Mouse (Mus musculus) heart, postnatal 10 days (tissue): ENCODE measurements around the gene Ddit4. TPM values are rescaled to one million over a fixed set of nuclear protein-coding genes. Genes with fewer than 3 reads are reported as not detected.

ENCODE experiments used
- DNase-seq, 2 experiments: peaks; one replicate each; pipeline ENCODE4 v3.0.0; 2021
- intact Hi-C: fragments of 180-260 bp; cut with DNase I; formaldehyde crosslinking; loops from one replicate; pipeline ENCODE4 v1.15.1; 2025
- total RNA-seq, 2 experiments: library from RNA; stranded (reverse); gene quantifications; 2 replicates each; pipeline ENCODE4 v1.2.3; 2021

Ddit4 gene
- total RNA-seq, 2 experiments from 2014 or later = 65.8 to 116 TPM

DNA sequence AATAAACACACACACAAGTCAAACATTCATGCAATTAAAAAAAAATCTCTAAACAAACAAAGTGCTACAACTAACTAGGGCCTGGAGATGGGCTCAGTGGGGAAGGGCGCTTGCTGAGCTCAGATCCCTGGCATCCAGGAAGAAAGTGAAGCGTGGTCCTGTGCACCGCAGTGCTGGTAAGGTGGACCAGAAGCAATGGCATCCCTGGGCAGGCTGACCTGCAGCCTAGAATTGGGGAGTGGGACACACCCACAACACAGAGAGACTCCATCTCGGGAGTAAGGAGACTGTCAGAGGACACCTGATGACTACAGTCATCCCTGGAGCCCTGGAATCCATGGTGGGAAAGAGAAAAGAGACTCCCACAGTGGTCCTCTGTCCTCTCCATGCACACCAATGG, 21.8 kb upstream of the Ddit4 start:
- DNase-seq = no peak
- intact Hi-C loops = loop anchor here (2.0 kb wide), 1 partner anchor 57 kb away; no protein-coding TSS in a partner anchor

DNA sequence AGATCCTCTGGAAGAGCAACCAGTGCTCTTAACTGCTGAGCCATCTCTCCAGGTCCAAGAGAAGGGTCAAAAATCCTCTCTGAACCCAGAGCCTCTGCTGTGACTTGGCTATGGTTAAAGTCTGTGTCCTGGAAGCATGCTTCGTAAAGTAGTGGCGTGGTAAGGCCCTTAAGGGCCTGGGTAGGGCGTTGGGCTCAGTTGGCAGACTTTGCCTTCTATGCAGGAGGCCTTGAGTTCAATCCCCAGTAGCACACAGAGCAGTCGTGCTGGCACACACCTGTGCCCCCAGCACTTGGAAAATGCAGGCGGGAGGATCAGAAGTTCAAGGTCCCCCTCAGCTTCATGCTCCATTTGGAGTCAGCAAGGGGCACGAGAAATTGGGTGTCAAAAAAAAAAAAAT, 21.4 kb upstream of the Ddit4 start:
- no peak for DNase-seq
- intact Hi-C loops = loop anchor here (2.0 kb wide), 1 partner anchor 56 kb away; no protein-coding TSS in a partner anchor

DNA sequence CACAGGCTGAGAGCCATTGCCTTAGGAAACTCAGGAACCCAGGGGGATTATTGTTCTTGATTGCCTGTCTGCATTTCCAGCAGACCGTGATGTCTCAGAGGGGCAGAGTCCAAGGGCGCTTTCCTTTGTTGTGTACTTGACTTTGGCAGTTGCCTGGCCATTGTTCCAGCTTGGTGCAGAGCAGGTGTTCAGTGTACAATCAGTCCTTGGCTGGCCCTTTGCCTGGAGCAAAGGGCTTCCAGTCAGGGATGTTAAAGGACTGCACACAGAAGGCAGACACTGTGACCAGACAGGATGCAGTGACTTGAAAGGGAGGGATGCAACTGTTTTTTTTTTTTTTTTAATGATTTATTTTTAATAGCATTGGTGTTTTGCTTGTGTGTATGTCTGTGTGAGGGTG, 20.9 kb upstream of the Ddit4 start:
- intact Hi-C loops = loop anchor here (2.0 kb wide), 1 partner anchor 56 kb away; no protein-coding TSS in a partner anchor
- peak; percentile 79 to 85 for DNase-seq

DNA sequence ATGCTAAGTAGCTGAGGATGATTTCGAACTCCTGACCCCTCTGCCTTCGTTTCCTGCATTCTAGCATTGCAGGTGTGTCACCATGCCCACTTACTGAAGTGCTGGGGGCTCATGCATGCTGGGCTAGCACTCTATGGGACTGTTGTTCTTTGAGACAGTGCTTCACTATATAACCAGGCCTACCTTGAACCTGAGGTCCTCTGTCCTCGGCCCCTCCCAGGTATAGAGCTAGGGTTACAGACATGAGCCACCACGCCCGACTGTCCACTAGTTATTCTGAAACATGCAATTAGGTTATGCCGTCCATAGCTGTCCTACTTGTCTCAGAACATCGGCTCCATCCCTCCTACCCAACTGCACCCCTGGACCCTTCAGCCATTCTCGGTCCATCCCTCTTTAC, 20.2 kb upstream of the Ddit4 start:
- intact Hi-C loops = loop anchor here (2.0 kb wide), 1 partner anchor 55 kb away; no protein-coding TSS in a partner anchor
- no peak for DNase-seq

DNA sequence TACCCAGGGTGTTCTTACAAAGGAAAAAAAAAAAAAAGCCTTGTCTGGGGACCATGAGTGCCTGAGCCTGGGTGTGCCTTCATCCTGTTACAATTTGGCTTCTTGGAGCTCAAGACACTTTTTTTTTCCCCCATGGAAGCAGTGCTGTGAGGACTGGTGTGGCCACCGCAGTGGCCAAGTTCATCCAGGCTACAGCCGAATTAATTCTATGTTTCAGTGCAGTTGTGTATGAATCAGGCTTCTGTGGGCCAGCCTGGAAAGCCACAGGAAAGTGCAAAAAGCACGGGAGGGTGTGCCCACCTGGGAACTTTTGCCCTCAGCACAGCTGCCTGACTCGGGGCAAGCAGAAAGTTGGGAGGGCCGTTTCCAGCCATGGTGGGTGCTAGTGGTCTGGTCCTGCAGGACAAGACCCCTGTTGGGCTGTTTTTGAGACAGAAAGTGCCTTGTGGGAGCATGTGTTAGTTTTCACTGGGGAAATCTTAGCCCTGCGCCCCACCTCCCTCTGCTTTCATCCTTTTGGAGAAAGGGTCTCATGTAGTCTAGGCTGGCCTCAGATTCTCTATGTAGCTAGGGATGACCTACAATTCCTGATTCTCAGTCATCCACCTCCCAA, 18.9 kb upstream of the Ddit4 start:
- intact Hi-C loops = no loop called here
- peak; percentile 53 to 57 for DNase-seq

DNA sequence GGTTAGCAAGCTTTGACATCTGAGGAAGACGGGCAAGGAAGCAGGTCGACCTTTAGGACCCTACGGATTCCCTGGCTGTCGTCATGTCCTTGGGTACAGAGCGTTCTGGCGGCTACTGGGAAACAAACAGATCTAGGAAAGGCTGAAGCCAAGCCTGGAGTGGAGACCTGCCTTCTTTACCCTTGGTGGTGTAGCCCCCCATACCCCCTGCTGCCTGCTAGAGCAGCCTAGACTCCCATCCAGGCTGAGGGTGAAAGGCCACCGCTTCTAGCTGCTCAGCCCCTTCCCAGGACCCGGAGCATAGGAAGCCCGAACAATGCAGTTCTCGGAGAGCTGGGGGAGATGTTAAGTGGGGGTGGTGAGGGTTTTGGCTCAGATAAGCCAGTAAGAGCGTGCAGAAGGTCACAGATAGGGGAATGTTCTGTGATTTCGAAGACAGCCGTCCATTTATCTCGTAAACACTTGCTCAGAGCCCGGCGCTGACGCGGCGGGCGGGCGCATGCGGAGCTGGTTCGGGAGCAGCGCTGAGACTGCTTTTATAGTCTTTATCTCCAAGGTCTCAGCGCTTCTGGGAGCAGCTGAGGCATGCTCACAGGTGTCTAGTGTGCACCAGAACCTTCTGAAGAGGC, 18.3 kb upstream of the Ddit4 start:
- intact Hi-C loops = loop anchor here (1.0 kb wide), 1 partner anchor 18 kb away; no protein-coding TSS in a partner anchor
- peak; percentile 88 to 90 for DNase-seq

DNA sequence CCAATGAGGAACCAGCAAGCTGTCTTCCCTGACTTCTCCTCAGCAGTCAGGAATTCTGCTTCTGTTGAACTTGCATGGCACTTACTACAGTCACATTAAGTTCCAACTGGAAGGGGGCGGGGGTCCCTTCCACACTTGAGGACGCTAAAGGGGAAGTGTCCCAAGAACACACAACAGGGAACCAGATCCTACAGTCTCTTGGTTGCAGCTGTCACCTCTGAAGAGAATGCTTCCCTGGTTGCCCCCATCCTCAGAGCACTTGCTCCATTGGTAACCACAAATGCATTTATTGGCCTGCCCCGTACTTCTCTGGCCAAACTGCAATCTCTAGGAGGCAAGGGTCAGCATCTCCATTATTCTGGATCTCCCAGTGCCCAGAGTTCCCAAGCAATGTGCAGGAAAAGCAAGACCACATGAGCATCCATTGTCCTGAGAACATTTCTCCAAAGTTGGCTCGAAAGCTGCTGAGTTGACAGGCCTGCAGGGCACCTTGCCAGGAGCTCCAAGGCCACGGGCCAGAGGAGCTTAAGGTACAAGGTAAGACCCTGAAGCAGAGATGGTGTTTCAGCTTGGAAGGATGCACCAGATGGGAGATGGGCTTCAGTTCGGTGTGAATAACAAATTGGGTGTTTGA, 15.8 kb upstream of the Ddit4 start:
- intact Hi-C loops = no loop called here

DNA sequence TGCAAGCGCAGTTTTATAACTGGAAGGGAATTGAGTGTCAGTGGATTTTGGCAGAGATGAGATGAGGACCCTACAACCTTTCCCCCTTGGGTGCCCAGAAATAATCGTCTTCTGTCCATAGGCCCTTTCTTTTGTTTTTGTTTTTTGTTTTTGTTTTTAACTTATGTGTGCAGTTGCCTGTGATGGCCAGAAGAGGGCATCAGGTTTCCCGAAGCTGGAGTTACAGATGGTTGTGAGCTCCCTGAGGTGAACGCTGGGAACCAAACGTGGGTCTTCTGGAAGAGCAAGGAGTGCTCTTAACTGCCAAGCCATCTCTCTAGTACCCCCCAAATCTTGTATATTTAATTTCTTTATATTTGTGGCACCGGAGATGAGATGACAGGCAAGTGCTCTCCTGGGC, 15.1 kb upstream of the Ddit4 start:
- no peak for DNase-seq
- intact Hi-C loops = no loop called here

More for the DNA sequence above, 15.8 kb upstream of the Ddit4 start:
- peak; percentile 77 to 78 for DNase-seq

DNA sequence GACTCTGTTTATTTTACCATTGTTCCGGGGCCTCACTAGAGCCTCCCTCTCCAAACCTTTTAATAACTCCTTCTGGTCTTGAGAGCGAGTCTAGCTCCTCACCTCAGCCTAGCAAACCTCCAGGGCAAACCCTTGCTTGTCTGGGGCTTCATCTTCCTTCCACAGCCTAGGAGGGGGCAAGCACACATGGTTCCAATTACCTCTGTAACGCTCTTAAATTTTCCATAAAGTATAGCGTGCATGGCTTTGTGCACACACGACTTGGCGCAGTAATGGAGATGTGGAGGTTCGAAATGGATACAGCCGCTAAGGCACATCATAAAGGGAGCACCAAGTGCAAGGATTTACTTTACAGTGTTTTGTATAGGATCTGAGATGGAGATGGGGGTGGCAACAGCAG, 14.2 kb upstream of the Ddit4 start:
- intact Hi-C loops = no loop called here
- DNase-seq = no peak

DNA sequence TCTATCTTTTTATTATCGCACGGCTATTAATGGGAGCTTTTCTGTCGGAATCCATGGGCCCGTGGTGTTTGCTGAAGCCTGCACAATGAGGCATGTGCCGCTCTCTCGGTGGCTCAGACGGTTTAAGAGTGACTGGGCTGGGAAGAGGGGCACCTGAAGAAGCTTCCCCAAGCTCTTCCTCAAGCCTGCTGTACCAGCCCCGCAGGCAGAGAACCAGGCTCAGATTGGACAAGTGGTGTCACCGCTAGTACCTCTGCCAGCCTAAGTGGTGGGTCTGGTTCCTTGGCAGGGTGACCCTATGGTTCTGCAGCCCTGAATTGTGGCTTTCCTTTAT, 13.7 kb upstream of the Ddit4 start:
- DNase-seq = no peak
- intact Hi-C loops = no loop called here

DNA sequence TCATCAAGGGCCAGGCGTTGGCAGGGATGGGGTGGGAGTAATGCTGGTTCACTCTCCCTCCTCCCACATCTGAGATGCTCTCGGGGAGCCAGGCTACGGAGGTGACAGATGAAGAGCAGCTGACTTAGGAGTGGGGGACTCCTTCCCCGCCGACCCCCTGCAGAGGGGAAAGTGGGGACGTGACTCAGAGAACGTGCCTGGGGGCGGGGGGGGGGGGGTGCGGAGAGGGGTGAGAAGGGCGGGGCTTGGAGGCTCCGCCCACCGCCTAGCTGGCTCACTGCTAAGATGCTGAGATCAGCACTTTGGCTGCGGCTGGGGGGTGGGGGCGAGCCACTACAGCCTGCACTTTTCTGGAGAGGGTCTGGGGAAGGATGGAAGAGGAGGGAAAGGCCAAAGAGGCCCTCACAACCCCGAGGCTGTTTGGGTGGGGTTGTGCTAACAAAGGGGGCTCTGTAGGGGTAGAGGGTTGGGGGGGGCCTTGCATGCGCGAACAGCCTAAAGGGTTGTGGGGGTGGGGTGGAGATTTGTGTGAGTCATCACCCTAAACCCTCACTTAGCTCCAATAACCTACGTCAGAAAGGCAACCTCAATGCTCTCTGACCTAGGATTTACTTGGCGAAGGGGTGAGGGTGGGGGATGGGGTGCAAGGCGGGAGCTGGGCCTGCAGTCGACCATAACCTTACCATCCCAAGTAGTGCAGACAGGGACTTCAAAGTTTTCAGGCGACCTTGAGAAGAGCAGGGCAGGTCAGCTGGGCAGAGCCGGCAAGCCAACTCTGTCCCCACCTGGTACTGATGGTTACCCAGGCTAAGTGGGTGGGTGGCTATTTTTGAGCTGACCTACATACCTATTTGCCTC, 13.1 kb upstream of the Ddit4 start:
- intact Hi-C loops = no loop called here
- DNase-seq = peak; percentile 69 to 76

DNA sequence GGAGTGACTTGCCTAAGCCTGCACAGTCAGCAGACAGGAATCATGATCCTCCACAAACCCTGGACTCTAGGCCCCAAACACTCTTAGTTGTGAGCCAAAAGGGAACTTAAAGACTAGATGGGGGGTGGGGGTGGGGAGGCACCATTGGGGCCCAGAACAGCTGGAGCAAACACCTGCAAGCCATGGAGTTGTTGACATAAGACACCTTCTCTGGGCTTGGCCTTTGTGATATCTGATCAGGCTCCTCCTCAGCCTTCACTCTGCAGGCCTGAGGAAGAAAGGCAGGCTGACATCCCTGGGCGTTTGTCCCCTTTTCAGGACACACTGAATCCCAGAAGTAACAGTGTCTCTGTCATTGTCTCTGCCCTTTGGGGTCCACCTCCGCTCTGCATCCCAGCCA, 12.0 kb upstream of the Ddit4 start:
- intact Hi-C loops = no loop called here
- DNase-seq = no peak

DNA sequence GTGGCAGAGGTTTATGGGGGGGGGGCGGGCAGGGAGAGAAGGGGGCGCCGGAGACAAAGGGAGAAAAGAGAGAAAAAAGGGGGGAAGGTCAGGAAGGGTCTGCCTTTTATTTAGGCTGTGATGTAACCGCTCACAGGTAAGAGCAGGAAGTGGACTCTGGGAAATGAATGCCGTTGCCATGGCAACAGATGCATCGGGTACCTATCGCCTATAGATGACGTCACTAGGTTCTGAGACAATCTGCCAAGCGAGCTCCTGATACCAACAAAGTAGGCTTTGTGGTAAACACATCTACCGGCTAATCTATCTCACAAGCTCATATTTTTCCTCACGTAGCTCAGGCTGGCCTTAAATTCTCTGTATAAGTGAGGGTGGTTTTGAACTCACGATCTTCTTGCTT, 7.9 kb upstream of the Ddit4 start:
- intact Hi-C loops = no loop called here
- no peak for DNase-seq

DNA sequence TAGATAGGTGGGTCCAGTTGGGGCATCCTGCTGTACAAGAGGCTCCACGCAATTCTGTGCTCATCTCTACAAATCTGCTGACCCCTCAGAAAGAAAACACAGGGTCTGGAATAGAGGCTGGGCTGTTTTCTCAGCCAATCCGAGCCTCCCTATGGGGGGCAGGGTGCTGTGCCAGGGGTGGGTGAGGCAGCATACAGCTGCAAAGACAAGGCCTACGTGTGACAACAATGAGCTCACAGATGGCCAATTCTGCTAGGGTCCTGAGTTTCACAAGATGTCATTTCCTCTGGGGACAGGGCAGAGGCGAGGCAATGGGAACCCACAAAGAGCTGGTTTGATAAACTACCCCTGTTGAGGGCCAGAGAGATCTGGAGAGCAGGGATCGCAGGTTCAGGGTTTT, 6.8 kb upstream of the Ddit4 start:
- intact Hi-C loops = no loop called here
- DNase-seq = peak in 1 of 2 experiments; percentile 27

DNA sequence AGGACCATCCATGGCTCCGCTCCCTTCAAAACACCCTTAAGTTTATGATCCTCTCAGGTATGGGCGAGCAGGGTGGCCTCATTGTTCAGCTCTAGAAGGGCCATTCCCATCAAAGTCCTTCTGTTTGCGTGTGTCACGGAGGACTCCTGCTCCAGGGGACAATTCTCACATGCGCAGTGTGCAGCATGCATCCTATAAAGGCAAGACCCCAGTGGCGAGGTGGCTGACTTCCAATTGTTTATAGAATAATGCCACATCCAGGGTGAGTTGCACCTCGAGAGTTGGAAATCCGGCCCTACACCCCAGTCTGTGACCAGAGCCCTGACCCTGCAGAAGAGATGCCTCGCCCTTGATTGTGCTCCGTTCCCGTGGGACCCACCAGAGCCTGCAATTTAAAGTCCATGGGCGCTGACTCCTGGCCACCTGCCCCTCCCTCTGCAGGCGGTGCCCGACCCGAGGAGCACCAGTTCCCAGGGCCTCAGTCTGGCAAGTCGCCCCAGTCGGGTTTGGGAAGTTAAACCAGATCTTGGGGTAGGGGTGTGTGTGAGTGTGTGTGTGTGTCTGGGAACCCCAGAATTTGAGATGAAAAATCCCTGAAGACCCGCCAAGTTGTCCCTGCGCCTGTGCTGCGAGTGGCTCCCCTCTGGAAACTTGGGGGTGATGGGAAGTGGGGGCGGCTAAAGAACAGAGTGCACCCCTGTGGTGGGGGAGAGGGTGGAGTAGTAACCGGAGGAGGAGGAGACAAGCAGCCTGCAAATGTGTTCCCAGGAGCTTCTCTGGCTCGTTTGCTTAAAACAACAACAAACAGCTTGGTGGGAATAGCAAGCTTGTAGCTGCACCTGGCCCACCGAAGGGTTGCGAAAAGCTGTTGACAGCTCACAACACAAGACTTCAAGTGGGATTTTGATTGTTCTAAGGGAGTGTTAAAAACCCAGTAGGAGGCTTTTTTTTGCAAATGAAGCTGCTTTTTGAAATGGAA, 5.8 kb upstream of the Ddit4 start:
- peak; percentile 53 to 55 for DNase-seq
- intact Hi-C loops = no loop called here

DNA sequence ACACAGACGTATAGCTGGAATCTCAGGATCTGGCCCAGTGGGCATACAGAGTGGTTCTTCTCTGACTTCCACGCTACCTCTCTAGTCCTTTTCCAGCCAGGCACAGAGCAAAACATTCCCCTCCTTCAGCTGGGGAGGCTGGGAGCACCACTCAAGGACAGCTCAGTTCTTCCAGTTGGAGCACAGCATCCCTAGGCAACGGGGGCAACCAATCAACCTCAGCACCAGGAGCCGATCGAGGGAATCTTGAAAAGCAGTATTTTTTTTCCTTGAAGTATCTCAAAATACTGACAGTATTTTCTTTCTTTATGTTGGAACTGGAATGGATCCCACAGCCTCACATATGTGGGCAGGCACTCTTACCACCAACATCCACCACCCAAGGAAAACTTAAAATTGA, 5.0 kb upstream of the Ddit4 start:
- intact Hi-C loops = no loop called here

DNA sequence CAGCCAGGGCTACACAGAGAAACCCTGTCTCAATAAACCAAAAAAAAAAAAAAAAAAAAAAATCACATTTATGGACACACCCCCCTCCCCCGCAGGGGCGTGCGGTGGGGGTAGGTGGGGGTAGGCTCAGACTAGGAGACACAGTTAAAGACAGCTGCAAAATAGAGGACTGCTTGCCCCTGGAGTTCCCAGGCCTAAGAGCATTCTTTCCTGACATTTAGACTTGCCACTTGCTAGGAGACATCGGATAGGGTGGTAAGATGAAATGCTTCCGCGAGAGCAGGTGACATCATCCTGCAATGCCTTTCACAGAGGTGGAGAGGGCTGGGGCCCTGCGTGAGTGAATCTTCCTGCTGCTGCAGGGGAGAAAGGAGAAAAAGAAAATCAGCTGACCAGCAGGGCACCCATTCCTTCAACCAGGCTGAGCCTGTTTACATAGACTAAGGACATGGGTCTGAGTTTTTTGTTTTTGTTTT, 2.0 kb upstream of the Ddit4 start:
- intact Hi-C loops = no loop called here

More for the DNA sequence above, 5.0 kb upstream of the Ddit4 start:
- no peak for DNase-seq

DNA sequence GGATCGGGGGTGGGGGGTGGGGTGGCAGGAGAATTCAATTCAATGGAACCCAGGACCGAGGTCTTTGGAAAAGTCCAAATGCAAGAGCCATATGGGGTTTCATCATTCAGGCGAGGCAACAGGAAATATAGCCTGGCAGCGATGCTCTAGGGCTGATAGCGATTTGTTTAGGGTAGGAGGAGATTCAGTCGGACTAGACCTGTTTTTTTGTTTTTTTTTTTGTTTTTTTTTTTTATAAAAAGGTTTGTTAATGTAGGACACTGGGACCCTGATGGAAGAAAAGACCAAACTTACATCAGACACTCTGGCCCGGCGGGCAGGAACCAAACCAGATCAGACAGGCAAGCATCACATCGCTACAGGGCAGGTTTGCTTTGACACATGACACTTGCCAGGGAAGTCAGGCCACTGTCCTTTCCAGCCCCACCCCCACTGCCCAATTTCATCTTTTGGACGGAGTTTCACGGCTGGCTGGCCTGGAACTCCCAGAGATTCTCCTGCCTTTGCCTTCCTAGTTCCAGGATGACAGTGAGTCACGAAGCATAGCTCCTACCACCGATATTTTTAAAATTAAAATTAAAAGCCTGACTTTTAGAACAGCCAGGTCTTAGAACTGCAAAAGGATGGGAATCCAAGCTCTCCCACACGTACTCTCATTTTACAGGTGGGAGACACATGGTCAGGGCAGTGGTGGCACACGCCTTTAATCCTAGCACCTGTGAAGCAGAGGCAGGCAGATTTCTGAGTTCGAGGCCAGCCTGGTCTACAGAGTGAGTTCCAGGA, 1.3 kb upstream of the Ddit4 start:
- intact Hi-C loops = loop anchor here (1.0 kb wide), 2 partner anchors 16 to 21 kb away; no protein-coding TSS in a partner anchor
- peak in 1 of 2 experiments; percentile 47 for DNase-seq

More for the DNA sequence above, 2.0 kb upstream of the Ddit4 start:
- DNase-seq = no peak
